Mouse (Mus musculus): ENCODE results near the gene Acyp1. TPM values are rescaled to one million over a fixed set of nuclear protein-coding genes. Genes with fewer than 3 reads are reported as not detected.

The Acyp1 gene
- polyA plus RNA-seq, 1 experiment from 2014 or later = 50.7 TPM

DNA sequence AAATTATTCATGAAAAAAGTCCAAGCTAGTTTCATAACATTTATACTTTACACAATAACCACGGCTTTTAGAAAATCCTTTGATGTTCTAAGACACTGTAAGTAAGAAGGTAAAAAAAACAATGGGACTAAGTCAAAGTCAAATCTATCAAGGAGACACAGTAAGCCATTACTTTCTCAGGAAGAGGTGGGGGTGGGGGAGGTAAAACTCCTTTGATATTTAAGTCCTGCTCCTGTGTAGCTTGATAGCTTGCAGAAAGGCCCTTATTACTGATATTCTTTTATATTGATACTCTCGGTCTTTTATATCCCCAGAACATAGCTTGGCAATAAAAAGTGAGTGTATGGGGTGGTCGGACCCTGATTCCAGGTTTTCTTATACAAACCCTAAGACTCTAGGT lies 18.4 kb downstream of the Acyp1 start:
- Histone ChIP-seq H3K27ac (replicated peaks) (peak overlapping the region; percentile 65; the same call in 1 of the 2 replicates), H3K9me3 (replicated peaks) (no peaks in the 10 kb centered on the region), H3K4me3 (replicated peaks) (peak overlapping the region; percentile 71), H3K9ac (peak overlapping the region; percentile 63; the same call in 1 of the 2 replicates), H3K27me3 (no peaks in the 10 kb centered on the region), H3K4me1 (replicated peaks) (peaks cover 28% of the 10 kb centered on the region), H3K36me3 (replicated peaks) (peaks cover 4% of the 10 kb centered on the region), H3K4me2 (peak overlapping the region; percentile 78)
- no peak for ATAC-seq (ENCODE audit: insufficient read depth)
- 48% methylated on average over 3 of the region's 3 CpGs for WGBS (ENCODE audit: insufficient replicate concordance)

DNA sequence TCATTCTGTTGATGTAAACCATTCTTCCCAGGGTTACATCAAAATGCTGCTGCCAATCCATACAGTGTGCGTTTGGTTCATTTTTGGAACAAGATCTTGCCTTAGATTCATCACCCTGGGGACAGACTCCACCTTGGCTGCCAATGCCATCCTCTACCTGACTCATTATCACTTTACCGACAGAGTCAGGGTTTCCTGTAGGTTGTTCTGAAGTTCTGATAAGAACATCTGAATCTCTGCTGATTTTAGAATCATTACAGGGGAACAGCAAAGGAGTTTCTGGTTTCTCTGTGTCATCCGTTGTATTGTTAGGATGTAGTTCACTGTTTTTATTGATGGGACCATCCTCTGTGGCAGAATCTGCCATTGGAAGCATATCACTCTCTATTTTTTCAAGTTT lies 22.0 kb downstream of the Acyp1 start:
- Histone ChIP-seq H3K4me3 (replicated peaks) (no peak overlapping the region), H3K4me2 (no peak overlapping the region), H3K27me3 (no peaks in the 10 kb centered on the region), H3K27ac (replicated peaks) (no peak overlapping the region), H3K4me1 (replicated peaks) (peaks cover 14% of the 10 kb centered on the region), H3K9ac (no peak overlapping the region), H3K9me3 (replicated peaks) (no peaks in the 10 kb centered on the region), H3K36me3 (replicated peaks) (no peaks in the 10 kb centered on the region)
- no peak for ATAC-seq (ENCODE audit: insufficient read depth)
- WGBS (ENCODE audit: insufficient replicate concordance) = 62% methylated on average over 3 of the region's 3 CpGs

DNA sequence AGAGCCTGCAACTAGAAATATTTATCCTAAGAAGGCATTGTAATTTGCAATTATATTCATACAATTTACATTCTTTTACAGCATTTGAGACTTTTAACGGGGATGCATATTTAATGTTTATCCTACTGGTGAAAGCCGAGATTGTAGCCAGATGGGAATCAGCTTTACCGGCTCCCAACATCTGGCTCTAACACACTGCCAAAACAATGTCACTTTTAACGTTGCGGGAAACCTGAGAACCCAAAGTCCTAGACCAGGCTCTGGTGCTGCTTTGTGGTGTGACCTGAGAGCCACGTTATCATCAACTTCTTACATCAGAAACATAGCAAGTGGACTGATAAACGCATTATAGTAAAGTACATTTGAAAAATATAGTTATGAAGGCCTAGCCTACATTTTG lies 23.3 kb downstream of the Acyp1 start:
- Histone ChIP-seq H3K4me3 (replicated peaks) (no peak overlapping the region), H3K9me3 (replicated peaks) (no peaks in the 10 kb centered on the region), H3K36me3 (replicated peaks) (no peaks in the 10 kb centered on the region), H3K4me2 (no peak overlapping the region), H3K9ac (no peak overlapping the region), H3K27ac (replicated peaks) (no peak overlapping the region), H3K4me1 (replicated peaks) (peaks cover 1% of the 10 kb centered on the region; the same call in 1 of the 2 replicates), H3K27me3 (no peaks in the 10 kb centered on the region)
- 70% methylated on average over 7 of the region's 7 CpGs for WGBS (ENCODE audit: insufficient replicate concordance)
- no peak for ATAC-seq (ENCODE audit: insufficient read depth)

DNA sequence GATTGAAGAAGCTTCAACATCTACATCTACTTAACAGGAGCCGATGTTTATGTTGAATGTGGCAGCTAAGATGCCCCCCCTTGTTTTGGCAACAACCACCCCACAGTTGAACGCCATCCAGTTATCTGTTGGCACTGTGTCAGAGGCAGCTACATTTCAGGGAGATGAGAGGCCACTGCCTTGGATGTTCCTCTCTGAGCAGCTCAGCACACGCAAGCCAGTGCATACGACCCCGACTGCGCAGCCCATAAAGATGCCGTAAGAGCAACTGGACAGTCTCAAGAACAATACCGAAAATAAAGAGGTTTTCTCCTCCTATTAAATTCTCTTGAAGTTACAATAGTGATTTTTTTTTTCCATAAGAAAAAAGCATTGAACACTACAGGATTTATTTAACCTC lies 23.7 kb downstream of the Acyp1 start:
- no peaks in the 10 kb centered on the region for H3K9me3 ChIP-seq (replicated peaks)

DNA sequence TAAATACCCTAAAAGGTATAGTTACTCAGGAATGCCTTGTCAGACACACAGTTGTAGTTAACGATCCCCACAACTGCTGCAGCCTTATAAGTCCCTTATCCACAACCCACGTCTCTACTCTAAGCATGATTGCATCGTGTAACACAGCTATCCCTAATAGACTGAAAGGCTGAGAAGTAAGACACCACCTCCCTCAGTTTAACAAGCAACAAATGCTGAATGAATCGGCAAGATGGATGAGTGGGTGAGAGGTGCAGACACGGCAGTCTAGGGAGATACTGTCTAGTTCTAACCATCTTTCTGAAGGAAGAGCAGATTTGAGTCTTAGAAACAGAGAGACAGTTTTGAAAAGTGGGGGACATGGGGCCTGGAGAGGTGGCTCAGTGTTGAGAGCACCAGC lies 25.0 kb downstream of the Acyp1 start:
- Histone ChIP-seq H3K4me2 (no peak overlapping the region), H3K4me3 (replicated peaks) (no peak overlapping the region), H3K36me3 (replicated peaks) (no peaks in the 10 kb centered on the region), H3K9me3 (replicated peaks) (no peaks in the 10 kb centered on the region), H3K27ac (replicated peaks) (no peak overlapping the region), H3K9ac (no peak overlapping the region), H3K4me1 (replicated peaks) (no peaks in the 10 kb centered on the region), H3K27me3 (no peaks in the 10 kb centered on the region)
- ATAC-seq (ENCODE audit: insufficient read depth) = no peak
- 52% methylated on average over 5 of the region's 5 CpGs for whole genome bisulfite sequencing (ENCODE audit: insufficient replicate concordance)

More for the DNA sequence above, 23.7 kb downstream of the Acyp1 start:
- Histone ChIP-seq H3K4me2 (no peak overlapping the region), H3K27me3 (no peaks in the 10 kb centered on the region), H3K36me3 (replicated peaks) (no peaks in the 10 kb centered on the region), H3K27ac (replicated peaks) (no peak overlapping the region), H3K9ac (no peak overlapping the region), H3K4me1 (replicated peaks) (no peaks in the 10 kb centered on the region), H3K4me3 (replicated peaks) (no peak overlapping the region)
- 85% methylated on average over 8 of the region's 8 CpGs for WGBS (ENCODE audit: insufficient replicate concordance)
- no peak for ATAC-seq (ENCODE audit: insufficient read depth)

DNA sequence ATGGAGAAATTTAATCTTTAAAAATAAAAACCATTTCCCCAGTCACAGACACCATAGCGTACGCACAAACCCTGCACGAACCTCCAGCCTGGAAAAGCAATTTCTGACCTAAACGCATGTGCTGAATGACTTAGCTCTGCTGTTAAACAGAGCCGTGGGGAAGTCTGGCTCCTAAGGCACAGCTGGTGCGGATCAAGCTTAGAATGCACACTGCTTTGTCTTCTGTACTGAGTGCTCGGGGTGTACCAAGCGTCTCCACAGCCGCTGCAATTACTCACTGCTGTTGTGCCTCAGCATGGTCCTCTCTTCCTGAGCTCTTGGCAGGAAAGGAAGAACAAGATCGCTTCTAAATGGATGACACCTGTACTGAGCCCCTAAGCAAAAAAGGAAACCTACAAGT lies 25.7 kb downstream of the Acyp1 start:
- no peak overlapping the region for H3K9ac ChIP-seq
- H3K9me3 ChIP-seq (replicated peaks) = no peaks in the 10 kb centered on the region
- no peaks in the 10 kb centered on the region for H3K36me3 ChIP-seq (replicated peaks)
- no peak overlapping the region for H3K4me3 ChIP-seq (replicated peaks)
- ATAC-seq (ENCODE audit: insufficient read depth) = no peak
- H3K4me2 ChIP-seq = no peak overlapping the region
- no peaks in the 10 kb centered on the region for H3K27me3 ChIP-seq
- 72% methylated on average over 10 of the region's 10 CpGs for WGBS (ENCODE audit: insufficient replicate concordance)
- H3K4me1 ChIP-seq (replicated peaks) = no peaks in the 10 kb centered on the region
- H3K27ac ChIP-seq (replicated peaks) = no peak overlapping the region

DNA sequence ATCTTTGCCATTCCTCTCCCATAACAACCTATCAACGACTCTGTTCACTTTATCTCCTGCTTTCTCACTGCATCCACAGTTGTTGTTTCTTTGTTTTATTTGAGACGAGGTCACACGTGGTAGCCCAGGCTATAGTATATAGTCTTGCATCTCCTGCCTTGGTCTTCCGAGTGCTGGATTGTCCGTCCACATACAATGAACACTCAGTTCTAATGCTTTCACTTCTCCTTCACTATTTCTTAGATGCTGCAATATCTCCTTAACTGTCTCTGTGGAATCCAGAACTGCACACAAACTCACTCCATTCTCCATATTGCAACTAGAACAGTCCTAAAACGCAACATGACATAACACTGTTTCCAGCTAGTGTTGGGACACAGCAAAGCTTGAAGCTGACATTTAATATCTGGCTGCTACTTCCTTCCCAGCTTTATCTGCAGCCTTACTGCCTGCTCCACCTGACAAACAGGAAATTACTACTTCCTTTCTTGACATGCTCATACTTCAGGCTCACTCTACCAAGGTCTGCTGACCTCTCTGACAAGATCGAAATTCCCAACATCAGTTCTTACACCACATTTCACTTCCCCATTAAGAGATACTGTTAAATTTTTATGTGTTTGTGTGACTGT lies 31.1 kb downstream of the Acyp1 start:
- Histone ChIP-seq H3K9me3 (replicated peaks) (no peaks in the 10 kb centered on the region), H3K27ac (replicated peaks) (peak overlapping the region; percentile 39; the same call in 1 of the 2 replicates), H3K36me3 (replicated peaks) (no peaks in the 10 kb centered on the region), H3K27me3 (no peaks in the 10 kb centered on the region), H3K4me3 (replicated peaks) (no peak overlapping the region), H3K4me2 (no peak overlapping the region), H3K9ac (no peak overlapping the region), H3K4me1 (replicated peaks) (peaks cover 7% of the 10 kb centered on the region; the same call in 1 of the 2 replicates)
- 16% methylated on average over 7 of the region's 7 CpGs for WGBS (ENCODE audit: insufficient replicate concordance)
- ATAC-seq (ENCODE audit: insufficient read depth) = peak; percentile 18; the same call in 1 of the 2 replicates

DNA sequence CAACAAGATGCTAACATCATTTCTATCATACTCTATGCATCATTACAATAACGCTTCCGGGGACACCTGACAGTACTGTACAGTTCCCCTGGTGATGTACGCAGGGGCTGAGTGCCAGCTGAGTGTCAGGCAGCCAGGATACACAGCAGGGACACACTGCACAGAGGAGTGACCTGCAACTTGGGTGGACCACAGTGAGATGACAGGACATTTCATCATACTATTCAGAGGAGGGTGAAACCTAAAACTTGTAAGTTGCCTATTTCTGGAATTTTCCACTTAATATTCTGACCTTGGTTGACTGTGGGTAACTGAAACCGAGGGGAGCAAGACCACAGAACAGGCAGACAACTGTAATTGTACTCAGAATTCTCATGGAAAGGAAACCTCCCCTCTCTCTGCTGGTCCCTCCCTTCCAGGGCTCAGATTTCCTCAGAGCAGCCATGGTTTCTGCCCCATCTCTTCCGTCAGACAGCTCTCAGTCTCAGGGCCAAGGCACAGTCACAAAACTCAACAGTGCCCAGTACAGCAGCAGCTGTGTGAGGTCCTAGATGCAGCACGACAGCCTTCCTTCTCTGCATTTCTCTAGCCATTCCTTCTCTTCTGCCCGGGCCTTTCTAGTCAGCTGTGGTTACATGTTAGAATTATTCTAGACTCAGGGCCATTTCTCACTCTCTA lies 32.0 kb downstream of the Acyp1 start:
- no peak overlapping the region for H3K4me3 ChIP-seq (replicated peaks)
- no peaks in the 10 kb centered on the region for H3K27me3 ChIP-seq
- H3K4me1 ChIP-seq (replicated peaks) = peaks cover 7% of the 10 kb centered on the region; the same call in 1 of the 2 replicates
- WGBS (ENCODE audit: insufficient replicate concordance) = 53% methylated on average over 7 of the region's 7 CpGs
- ATAC-seq (ENCODE audit: insufficient read depth) = no peak
- H3K27ac ChIP-seq (replicated peaks) = no peak overlapping the region
- H3K4me2 ChIP-seq = no peak overlapping the region
- no peak overlapping the region for H3K9ac ChIP-seq
- no peaks in the 10 kb centered on the region for H3K9me3 ChIP-seq (replicated peaks)
- no peaks in the 10 kb centered on the region for H3K36me3 ChIP-seq (replicated peaks)

DNA sequence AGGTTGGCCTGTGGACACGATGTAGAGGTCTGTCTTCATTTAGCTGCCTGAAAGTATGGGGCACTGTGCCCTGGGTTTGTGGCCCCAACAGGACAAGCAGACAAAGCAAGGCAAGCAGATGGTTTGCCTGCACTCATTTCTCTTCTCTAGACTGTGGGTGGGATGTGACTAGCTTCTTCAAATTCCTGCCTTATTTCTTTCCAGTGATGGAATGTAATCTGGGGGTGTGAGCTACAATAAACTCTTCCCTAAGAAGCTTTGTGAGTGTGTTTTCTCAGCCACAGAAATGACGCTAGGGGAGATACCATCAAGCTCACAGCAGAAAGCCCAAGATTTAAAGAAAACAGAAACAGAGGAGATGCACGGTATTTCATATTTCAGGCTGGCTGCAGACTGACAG lies 36.2 kb downstream of the Acyp1 start:
- H3K36me3 ChIP-seq (replicated peaks) = no peaks in the 10 kb centered on the region
- ATAC-seq (ENCODE audit: insufficient read depth) = no peak
- no peaks in the 10 kb centered on the region for H3K9me3 ChIP-seq (replicated peaks)
- no peak overlapping the region for H3K27ac ChIP-seq (replicated peaks)
- H3K9ac ChIP-seq = no peak overlapping the region
- H3K4me2 ChIP-seq = no peak overlapping the region
- 65% methylated on average over 3 of the region's 3 CpGs for WGBS (ENCODE audit: insufficient replicate concordance)
- peaks cover 4% of the 10 kb centered on the region; the same call in 1 of the 2 replicates for H3K4me1 ChIP-seq (replicated peaks)
- no peaks in the 10 kb centered on the region for H3K27me3 ChIP-seq
- H3K4me3 ChIP-seq (replicated peaks) = no peak overlapping the region

DNA sequence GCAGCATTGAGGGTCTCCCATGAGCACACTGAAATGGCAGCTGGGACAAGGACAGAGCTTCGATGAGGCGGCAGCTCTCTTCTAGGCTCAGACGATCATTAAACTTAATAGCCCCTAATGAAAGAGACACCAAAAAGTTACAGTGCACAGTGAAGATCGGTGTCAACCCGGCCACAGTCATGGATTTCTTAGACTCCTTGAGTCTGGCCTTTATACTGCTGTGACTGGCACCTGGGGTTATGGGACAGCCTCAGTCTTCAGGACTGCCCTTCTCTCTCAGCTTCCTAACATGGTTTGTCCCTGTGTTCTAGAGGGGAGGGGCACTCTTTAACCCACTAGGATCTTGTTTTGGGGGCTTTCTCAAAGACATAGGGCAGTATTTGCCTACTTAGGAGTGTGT lies 50.7 kb downstream of the Acyp1 start:
- no peak overlapping the region for H3K4me2 ChIP-seq
- WGBS (ENCODE audit: insufficient replicate concordance) = 93% methylated on average over 5 of the region's 5 CpGs

DNA sequence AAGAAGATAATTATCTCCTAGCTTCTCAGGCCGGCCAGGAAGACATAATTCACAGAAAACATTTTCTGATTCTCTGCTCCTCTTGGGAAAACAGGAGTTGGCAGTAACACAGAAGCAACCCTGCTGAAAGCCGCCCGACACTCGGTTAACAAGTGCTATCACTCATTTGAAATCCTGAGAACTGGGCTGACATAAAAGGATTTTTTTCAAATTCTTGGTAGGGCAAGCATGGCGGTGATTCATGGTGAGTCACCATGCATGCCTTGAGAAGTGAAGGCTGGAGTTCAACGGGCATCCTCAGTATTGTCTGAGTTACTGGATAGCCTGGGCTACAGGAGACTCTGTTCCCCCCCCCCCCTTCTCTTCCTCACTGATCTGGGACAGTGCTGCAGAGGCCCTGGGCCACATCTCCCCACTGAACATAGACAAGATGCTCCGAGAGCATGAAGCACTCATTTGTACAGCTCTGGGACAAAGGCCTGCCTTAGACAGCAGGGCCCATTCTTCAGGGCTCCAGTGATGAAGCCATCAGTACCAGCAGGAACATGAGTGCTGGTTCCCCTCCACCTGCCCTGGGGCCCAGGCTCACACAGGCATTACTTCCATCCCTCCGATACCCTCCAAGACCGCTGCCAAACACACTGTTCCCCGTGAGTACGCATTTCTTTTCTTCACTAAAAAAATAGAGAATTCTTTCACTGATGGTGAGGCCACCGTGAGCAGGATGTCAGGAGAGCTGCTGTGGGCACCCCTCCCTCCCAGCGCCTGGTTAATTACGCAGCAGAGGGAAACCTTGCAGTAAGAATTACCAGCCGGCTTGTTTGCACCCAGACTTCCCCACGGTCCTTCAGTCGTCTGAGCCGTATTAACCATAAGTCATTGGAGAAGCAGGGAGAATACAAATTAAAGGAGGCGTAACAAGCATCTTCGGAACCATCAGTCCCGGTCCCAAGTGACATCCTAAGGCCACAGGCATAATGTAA lies 54.6 kb downstream of the Acyp1 start:
- 76% methylated on average over 21 of the region's 21 CpGs for WGBS (ENCODE audit: insufficient replicate concordance)

More for the DNA sequence above, 50.7 kb downstream of the Acyp1 start:
- no peak for ATAC-seq (ENCODE audit: insufficient read depth)
- Histone ChIP-seq H3K4me3 (replicated peaks) (no peak overlapping the region), H3K27ac (replicated peaks) (no peak overlapping the region), H3K9me3 (replicated peaks) (no peaks in the 10 kb centered on the region), H3K36me3 (replicated peaks) (no peaks in the 10 kb centered on the region), H3K4me1 (replicated peaks) (no peaks in the 10 kb centered on the region), H3K27me3 (no peaks in the 10 kb centered on the region), H3K9ac (no peak overlapping the region)

More for the DNA sequence above, 54.6 kb downstream of the Acyp1 start:
- Histone ChIP-seq H3K9ac (no peak overlapping the region), H3K9me3 (replicated peaks) (no peaks in the 10 kb centered on the region), H3K27me3 (no peaks in the 10 kb centered on the region), H3K4me2 (no peak overlapping the region), H3K4me3 (replicated peaks) (no peak overlapping the region), H3K27ac (replicated peaks) (no peak overlapping the region), H3K4me1 (replicated peaks) (no peaks in the 10 kb centered on the region), H3K36me3 (replicated peaks) (no peaks in the 10 kb centered on the region)
- ATAC-seq (ENCODE audit: insufficient read depth) = no peak

Measured in liver, embryonic 15.5 days (tissue).